10 mouse cellular contexts compared by ENCODE assay signal in the genomic region with DNA sequence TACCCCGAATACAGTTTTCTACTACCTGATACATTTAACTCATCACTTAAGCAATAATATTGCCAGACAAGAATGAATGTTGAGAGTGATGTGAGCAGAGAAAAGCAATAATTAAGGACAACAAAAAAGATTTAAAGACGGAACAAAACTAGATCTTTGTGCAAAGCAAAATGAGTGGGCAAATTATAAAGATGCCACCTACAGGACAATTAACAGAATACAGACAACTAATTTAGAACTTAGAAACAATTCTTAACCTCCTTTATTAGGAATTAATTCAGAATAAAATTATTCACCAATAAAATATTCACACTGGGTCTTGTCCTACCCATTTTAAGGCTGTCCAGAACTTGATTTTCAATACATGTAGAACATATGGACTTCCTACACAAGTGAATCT.
"Had no signal": no experiment of that assay in that cellular context is flagged by ENCODE, and none has a peak within 500 bp of the region (broad histone marks: within the 10 kb centered on the region; RNA-seq: fewer than 3 reads in every experiment).

No protein-coding gene starts in this region.

- H3K4me1 ChIP-seq: limb, embryonic 10.5 days; neural tube, embryonic 12.5 days had no signal

- H3K9me3 ChIP-seq: kidney, embryonic 15.5 days; limb, embryonic 10.5 days; liver, embryonic 12.5 days; neural tube, embryonic 12.5 days had no signal

- H3K27me3 ChIP-seq: kidney, embryonic 15.5 days; liver, embryonic 12.5 days; neural tube, embryonic 12.5 days had no signal

- H3K9ac ChIP-seq: kidney, embryonic 15.5 days; liver, embryonic 12.5 days; neural tube, embryonic 12.5 days had no signal

- H3K4me2 ChIP-seq: kidney, embryonic 15.5 days; liver, embryonic 12.5 days; neural tube, embryonic 12.5 days had no signal

- H3K27ac ChIP-seq: kidney, embryonic 15.5 days; limb, embryonic 10.5 days; liver, embryonic 12.5 days; neural tube, embryonic 12.5 days had no signal

- H3K4me3 ChIP-seq: kidney, embryonic 15.5 days; limb, embryonic 10.5 days; liver, embryonic 12.5 days; neural tube, embryonic 12.5 days had no signal

- H3K36me3 ChIP-seq: kidney, embryonic 15.5 days; limb, embryonic 10.5 days; liver, embryonic 12.5 days; neural tube, embryonic 12.5 days had no signal

- ATAC-seq: liver, embryonic 12.5 days had no signal

- DNase-seq: kidney, adult 18-20 months; kidney, postnatal 25 days; lung, postnatal 36 days; midbrain, embryonic 14.5 days; thymus, adult 18-20 months; thymus, postnatal 14 days had no signal
